Mouse (Mus musculus) stomach, postnatal 0 days (tissue): Measurements from ENCODE around the gene Hus1b. TPM values are rescaled to one million over a fixed set of nuclear protein-coding genes. Genes with fewer than 3 reads are reported as not detected.

Experiments used
- ATAC-seq: fragments of 200-750 bp; cut with Nextera tagmentation; 2 replicates; pipeline ENCODE4 v1.8.0; 2017; ENCODE audit not compliant: low FRiP score, low TSS enrichment
- DNase-seq: peaks from one replicate; pipeline ENCODE4 v3.0.0-alpha.2; 2016; ENCODE audit warnings: low spot score
- H3K27ac ChIP-seq: fragments of 300-500 bp; sonication (generic); replicated peaks from 2 replicates; pipeline ENCODE4 v1.5.1; 2014; ENCODE audit warnings: mild to moderate bottlenecking, control low read depth
- H3K27me3 ChIP-seq: fragments of 300-500 bp; sonication (generic); 2 replicates; pipeline ENCODE4 v1.6.1; 2014; ENCODE audit warnings: low read length; ENCODE audit not compliant: control insufficient read depth, insufficient read depth
- H3K36me3 ChIP-seq: fragments of 300-500 bp; sonication (generic); 2 replicates; pipeline ENCODE4 v1.6.1; 2014; ENCODE audit warnings: low read length, mixed read lengths; ENCODE audit not compliant: control insufficient read depth, insufficient read depth
- H3K4me1 ChIP-seq: fragments of 300-500 bp; sonication (generic); replicated peaks from 2 replicates; pipeline ENCODE4 v1.6.1; 2014; ENCODE audit warnings: antibody characterized with exemption; ENCODE audit not compliant: control insufficient read depth, insufficient read depth
- H3K4me2 ChIP-seq: fragments of 300-500 bp; sonication (generic); replicated peaks from 2 replicates; pipeline ENCODE4 v1.6.1; 2014; ENCODE audit warnings: low read depth, mild to moderate bottlenecking, control low read depth, moderate library complexity
- H3K4me3 ChIP-seq: fragments of 300-500 bp; sonication (generic); 2 replicates; pipeline ENCODE4 v1.5.1; 2014; ENCODE audit warnings: low read depth, low read length, control low read depth
- H3K9ac ChIP-seq: fragments of 300-500 bp; sonication (generic); 2 replicates; pipeline ENCODE4 v1.6.1; 2014; ENCODE audit warnings: mild to moderate bottlenecking, low read length, control low read depth, mixed read lengths
- H3K9me3 ChIP-seq: fragments of 300-500 bp; sonication (generic); 2 replicates; pipeline ENCODE4 v1.6.1; 2016; ENCODE audit warnings: low read length; ENCODE audit not compliant: control insufficient read depth
- CTCF ChIP-seq: IDR thresholded peaks from 2 replicates; pipeline ENCODE4 v1.5.1; 2016; ENCODE audit warnings: antibody characterized with exemption, low read depth, mild to moderate bottlenecking, moderate library complexity
- EP300 ChIP-seq: optimal IDR thresholded peaks from 2 replicates; pipeline ENCODE3; 2016; ENCODE audit warnings: antibody characterized with exemption
- WGBS: fragments of 180-500 bp; shearing (Covaris S2); extraction: QIAGEN DNeasy Blood & Tissue Kit; methylation state at CpG from one replicate; pipeline ENCODE4 v1.1.7; 2014; 5-methylcytosine and 5-hydroxymethylcytosine counted together
- polyA plus RNA-seq: library from polyadenylated mRNA; unstranded; fragments of >200 nt; fragmentation: Nextera tagmentation; extraction: Ambion mirVana; gene quantifications from 2 replicates; pipeline ENCODE4 v1.2.1, GENCODE M21; 2015

The Hus1b gene
- polyA plus RNA-seq, 1 experiment from 2014 or later: not detected

- no peak overlapping the region for H3K9ac ChIP-seq
- ATAC-seq: no peak
- H3K27ac ChIP-seq: no peak overlapping the region
- H3K9me3 ChIP-seq: no peaks in the 10 kb centered on the region
- 52% methylated on average over 2 of the region's 2 CpGs for WGBS
- no peaks in the 10 kb centered on the region for H3K27me3 ChIP-seq
- no peak overlapping the region for H3K4me2 ChIP-seq
- no peak for DNase-seq
- peaks cover 4% of the 10 kb centered on the region; the same call in 1 of the 2 replicates for H3K36me3 ChIP-seq
- H3K4me1 ChIP-seq: 0 out of 2 replicates have a peak, but pooled peaks cover 2% of the 10 kb centered on the region
- TF ChIP-seq CTCF: no peak
- TF ChIP-seq EP300: no peak
- no peak overlapping the region for H3K4me3 ChIP-seq
Measured at GRCm38 (mm10) chr13:30961932-30962331, 14.4 kb upstream of the Hus1b start.

GRCm38 (mm10) chr13:30960714-30961113, 13.2 kb upstream of the Hus1b start:
- Histone ChIP-seq H3K9ac (no peak overlapping the region), H3K36me3 (peaks cover 4% of the 10 kb centered on the region; the same call in 1 of the 2 replicates), H3K9me3 (no peaks in the 10 kb centered on the region), H3K4me2 (no peak overlapping the region), H3K4me1 (no peaks in the 10 kb centered on the region), H3K4me3 (no peak overlapping the region), H3K27ac (no peak overlapping the region), H3K27me3 (no peaks in the 10 kb centered on the region)
- ATAC-seq: no peak
- TF ChIP-seq CTCF: no peak
- TF ChIP-seq EP300: no peak
- no peak for DNase-seq
- WGBS: 88% methylated on average over 2 of the region's 2 CpGs

DNA sequence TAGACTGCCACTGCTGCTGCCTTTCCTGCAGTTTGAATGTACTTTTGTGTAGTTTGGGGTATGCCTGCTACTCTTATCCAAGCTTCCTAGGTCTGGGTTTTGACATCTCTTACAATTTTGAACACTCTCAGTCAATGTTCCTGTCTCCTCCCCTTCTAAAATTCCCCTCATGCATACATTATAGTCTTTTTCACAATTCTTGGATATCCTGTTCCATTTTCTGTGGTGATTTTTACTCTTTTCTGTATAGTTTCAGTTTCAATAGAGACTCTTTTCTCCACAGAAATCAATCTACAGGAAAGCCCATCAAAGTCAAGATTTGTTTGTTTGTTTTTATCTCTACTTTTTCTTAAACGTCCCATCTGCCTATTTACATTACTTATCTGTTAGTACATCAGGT, 6.0 kb upstream of the Hus1b start:
- Histone ChIP-seq H3K9ac (no peak overlapping the region), H3K27me3 (no peaks in the 10 kb centered on the region), H3K36me3 (no peaks in the 10 kb centered on the region), H3K27ac (no peak overlapping the region), H3K9me3 (no peaks in the 10 kb centered on the region), H3K4me2 (no peak overlapping the region), H3K4me3 (no peak overlapping the region), H3K4me1 (no peaks in the 10 kb centered on the region)
- 14% methylated on average over 1 of the region's 1 CpGs for WGBS
- ATAC-seq: no peak
- TF ChIP-seq CTCF: no peak
- DNase-seq: no peak

DNA sequence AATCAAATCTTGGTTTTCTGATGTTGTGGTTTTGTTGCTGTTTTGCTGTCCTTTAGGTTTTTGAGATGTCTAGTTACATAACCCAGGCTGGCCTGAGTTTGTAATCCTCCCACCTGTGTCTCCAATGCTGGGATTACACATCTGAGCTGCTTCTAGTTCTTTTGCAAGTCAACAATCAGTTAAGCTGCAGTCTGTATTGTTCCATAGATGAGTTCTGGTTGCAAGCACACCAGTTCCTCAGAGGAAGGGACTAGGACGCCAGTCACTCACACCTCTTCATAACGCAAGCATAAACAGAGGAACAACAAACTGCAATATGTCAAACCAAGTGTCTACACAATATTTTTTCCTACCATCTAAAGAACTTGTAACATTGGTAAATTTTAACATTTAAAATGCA, 4.5 kb upstream of the Hus1b start:
- Histone ChIP-seq H3K4me2 (no peak overlapping the region), H3K9ac (no peak overlapping the region), H3K36me3 (no peaks in the 10 kb centered on the region), H3K27ac (no peak overlapping the region), H3K27me3 (no peaks in the 10 kb centered on the region), H3K4me3 (no peak overlapping the region), H3K9me3 (no peaks in the 10 kb centered on the region), H3K4me1 (peaks cover 4% of the 10 kb centered on the region; the same call in 1 of the 2 replicates)
- TF ChIP-seq CTCF (no peak), EP300 (no peak)
- DNase-seq (no peak), ATAC-seq (no peak)
- 92% methylated on average over 2 of the region's 2 CpGs for WGBS

- 90% methylated on average over 9 of the region's 9 CpGs for WGBS
- TF ChIP-seq CTCF (no peak), EP300 (no peak)
- ATAC-seq: no peak
Measured at GRCm38 (mm10) chr13:30949181-30949580, 1.6 kb upstream of the Hus1b start.

DNA sequence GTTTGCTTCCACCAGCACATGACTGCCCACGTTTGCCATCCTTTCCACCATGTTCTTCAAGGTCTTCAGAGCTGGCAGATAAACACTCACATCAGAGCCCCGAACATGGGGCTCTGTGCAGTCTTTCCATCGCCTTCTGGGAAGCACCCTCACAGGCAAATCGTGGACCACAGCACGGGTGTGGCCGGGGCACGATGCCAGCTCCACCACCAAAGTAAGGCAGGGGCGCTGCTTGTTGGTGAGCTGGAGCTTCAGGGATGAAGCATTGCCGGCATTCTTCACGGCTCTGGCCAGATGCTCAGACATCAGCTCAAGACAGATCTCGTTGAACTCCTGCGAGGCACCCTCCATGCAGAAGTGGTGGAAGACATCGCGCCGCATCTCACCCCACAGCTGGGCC, 430 bp downstream of the Hus1b start:
- DNase-seq (no peak), ATAC-seq (no peak)
- WGBS: 91% methylated on average over 15 of the region's 15 CpGs
- no peaks in the 10 kb centered on the region for H3K27me3 ChIP-seq
- no peaks in the 10 kb centered on the region for H3K9me3 ChIP-seq
- H3K4me1 ChIP-seq: peaks cover 4% of the 10 kb centered on the region; the same call in 1 of the 2 replicates
- no peaks in the 10 kb centered on the region for H3K36me3 ChIP-seq
- H3K4me3 ChIP-seq: no peak overlapping the region
- H3K4me2 ChIP-seq: no peak overlapping the region
- TF ChIP-seq CTCF (no peak), EP300 (no peak)
- H3K27ac ChIP-seq: no peak overlapping the region
- H3K9ac ChIP-seq: no peak overlapping the region

More at GRCm38 (mm10) chr13:30949181-30949580, 1.6 kb upstream of the Hus1b start:
- Histone ChIP-seq H3K27me3 (no peaks in the 10 kb centered on the region), H3K4me2 (no peak overlapping the region), H3K4me1 (peaks cover 4% of the 10 kb centered on the region; the same call in 1 of the 2 replicates), H3K36me3 (no peaks in the 10 kb centered on the region), H3K9me3 (no peaks in the 10 kb centered on the region), H3K4me3 (no peak overlapping the region), H3K27ac (no peak overlapping the region), H3K9ac (no peak overlapping the region)
- no peak for DNase-seq
